Mouse (Mus musculus) midbrain, embryonic 15.5 days (tissue): ENCODE data around the gene Adk. TPM values are rescaled to one million over a fixed set of nuclear protein-coding genes. Genes with fewer than 3 reads are reported as not detected.

Source experiments
- ATAC-seq: fragments of 200-750 bp; cut with Nextera tagmentation; replicated peaks from 2 replicates; pipeline ENCODE4 v1.8.0; 2017; ENCODE audit warnings: moderate TSS enrichment
- H3K27ac ChIP-seq: fragments of 300-500 bp; sonication (generic); 2 replicates; pipeline ENCODE4 v1.5.1; 2015; ENCODE audit warnings: mild to moderate bottlenecking, inconsistent platforms
- H3K27me3 ChIP-seq: fragments of 300-500 bp; sonication (generic); replicated peaks from 2 replicates; pipeline ENCODE4 v1.6.1; 2015; ENCODE audit warnings: inconsistent platforms
- H3K36me3 ChIP-seq: fragments of 300-500 bp; sonication (generic); replicated peaks from 2 replicates; pipeline ENCODE4 v1.6.1; 2015; ENCODE audit warnings: inconsistent platforms
- H3K4me1 ChIP-seq: fragments of 300-500 bp; sonication (generic); 2 replicates; pipeline ENCODE4 v1.6.1; 2015; ENCODE audit warnings: inconsistent platforms
- H3K4me2 ChIP-seq: fragments of 300-500 bp; sonication (generic); 2 replicates; pipeline ENCODE4 v1.6.1; 2015; ENCODE audit warnings: inconsistent platforms, mild to moderate bottlenecking, moderate library complexity
- H3K4me3 ChIP-seq: fragments of 300-500 bp; sonication (generic); 2 replicates; pipeline ENCODE4 v1.5.1; 2015; ENCODE audit warnings: mild to moderate bottlenecking, inconsistent platforms
- H3K9ac ChIP-seq: fragments of 300-500 bp; sonication (generic); 2 replicates; pipeline ENCODE4 v1.6.1; 2015; ENCODE audit warnings: mild to moderate bottlenecking, inconsistent platforms
- H3K9me3 ChIP-seq: fragments of 300-500 bp; sonication (generic); 2 replicates; pipeline ENCODE4 v1.6.1; 2016; ENCODE audit warnings: inconsistent platforms
- WGBS: fragments of 180-500 bp; shearing (Covaris S2); methylation state at CpG from one replicate; pipeline ENCODE4 v1.1.7; 2015; ENCODE audit warnings: mixed read lengths; 5-methylcytosine and 5-hydroxymethylcytosine counted together
- polyA plus RNA-seq: library from polyadenylated mRNA; unstranded; fragments of >200 nt; fragmentation: Nextera tagmentation; extraction: Ambion mirVana; gene quantifications from 2 replicates; pipeline ENCODE4 v1.2.1, GENCODE M21; 2015

Gene Adk
- polyA plus RNA-seq, 1 experiment from 2014 or later, result 34.8 TPM

- no peaks in the 10 kb centered on the region for H3K36me3 ChIP-seq
- 70% methylated on average over 8 of the region's 8 CpGs for WGBS
- H3K9me3 ChIP-seq, result no peaks in the 10 kb centered on the region
- H3K4me2 ChIP-seq, result no peak overlapping the region
- no peak for ATAC-seq
- no peak overlapping the region for H3K9ac ChIP-seq
- no peaks in the 10 kb centered on the region for H3K27me3 ChIP-seq
- H3K27ac ChIP-seq, result no peak overlapping the region
- H3K4me1 ChIP-seq, result no peaks in the 10 kb centered on the region
- no peak overlapping the region for H3K4me3 ChIP-seq
Measured at GRCm38 (mm10) chr14:21143406-21144115, 91.2 kb downstream of the Adk start.

DNA sequence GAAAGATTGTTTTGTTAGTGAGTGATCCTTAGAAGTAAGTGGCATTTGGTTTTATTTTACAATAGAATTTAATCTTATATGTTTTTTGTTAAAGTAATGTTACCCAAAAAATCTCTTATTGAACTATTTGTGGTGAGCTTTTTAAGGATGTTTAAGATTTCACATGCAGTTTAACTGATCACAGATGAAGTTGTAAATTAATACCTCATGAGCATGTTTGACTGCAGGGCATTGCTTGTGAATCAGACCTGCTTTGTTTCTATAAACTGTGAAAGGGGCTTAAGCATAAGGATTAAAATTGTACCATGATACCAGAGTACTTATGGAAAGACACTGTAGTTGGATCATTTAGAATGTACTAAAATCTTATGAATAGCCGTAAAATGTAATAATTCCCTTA lies 94.8 kb downstream of the Adk start:
- Histone ChIP-seq H3K36me3 (no peaks in the 10 kb centered on the region), H3K9ac (no peak overlapping the region), H3K27ac (no peak overlapping the region), H3K9me3 (no peaks in the 10 kb centered on the region), H3K4me2 (no peak overlapping the region), H3K27me3 (no peaks in the 10 kb centered on the region), H3K4me1 (no peaks in the 10 kb centered on the region), H3K4me3 (no peak overlapping the region)
- WGBS, result 92% methylated on average over 1 of the region's 1 CpGs
- ATAC-seq, result no peak

DNA sequence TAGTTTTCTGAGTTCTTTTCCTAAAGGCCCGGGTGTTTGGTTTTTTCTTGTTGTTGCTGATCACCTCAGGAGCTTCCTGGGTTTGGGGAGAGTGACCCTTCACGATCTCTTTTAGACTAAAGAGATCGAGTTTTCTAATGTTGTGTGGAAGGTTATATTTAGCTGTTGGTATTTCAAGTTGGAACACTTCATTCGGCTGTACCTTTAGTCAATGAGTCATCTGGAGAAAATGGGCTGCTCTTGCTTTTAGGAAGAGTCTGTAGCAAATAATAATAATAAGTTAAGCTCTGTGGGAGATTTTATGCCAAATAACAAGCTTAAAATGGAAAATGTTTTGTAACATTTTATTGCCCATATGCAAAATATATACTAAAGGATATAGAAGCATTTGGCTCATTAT lies 97.9 kb downstream of the Adk start:
- ATAC-seq, result no peak
- no peak overlapping the region for H3K4me3 ChIP-seq
- H3K9me3 ChIP-seq, result no peaks in the 10 kb centered on the region
- H3K27me3 ChIP-seq, result no peaks in the 10 kb centered on the region
- H3K9ac ChIP-seq, result no peak overlapping the region
- no peaks in the 10 kb centered on the region for H3K36me3 ChIP-seq
- WGBS, result 86% methylated on average over 4 of the region's 4 CpGs
- no peak overlapping the region for H3K27ac ChIP-seq
- H3K4me2 ChIP-seq, result no peak overlapping the region
- no peaks in the 10 kb centered on the region for H3K4me1 ChIP-seq

DNA sequence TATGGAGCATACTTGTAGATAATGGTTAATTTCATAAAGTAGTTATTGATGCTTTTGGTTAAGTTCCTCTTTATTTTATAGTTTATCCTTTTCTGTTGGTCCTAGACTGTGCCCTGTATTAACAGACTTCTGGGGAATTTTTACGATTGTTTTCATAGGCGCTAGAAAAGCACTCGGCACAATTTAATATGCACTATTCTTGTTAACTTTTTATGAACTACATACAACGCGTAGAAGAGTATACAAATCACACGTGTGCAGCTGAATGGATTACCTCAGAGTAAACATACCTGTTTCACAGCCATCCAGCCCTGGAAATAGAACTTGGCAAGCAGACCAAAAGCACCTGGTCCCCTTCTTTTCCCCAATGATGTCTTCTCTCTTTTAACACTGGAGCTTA lies 99.7 kb downstream of the Adk start:
- H3K27ac ChIP-seq, result no peak overlapping the region
- H3K9me3 ChIP-seq, result no peaks in the 10 kb centered on the region
- ATAC-seq, result no peak
- H3K4me3 ChIP-seq, result no peak overlapping the region
- no peaks in the 10 kb centered on the region for H3K4me1 ChIP-seq
- H3K27me3 ChIP-seq, result no peaks in the 10 kb centered on the region
- H3K36me3 ChIP-seq, result no peaks in the 10 kb centered on the region
- WGBS, result 91% methylated on average over 6 of the region's 6 CpGs
- H3K9ac ChIP-seq, result no peak overlapping the region
- no peak overlapping the region for H3K4me2 ChIP-seq

- ATAC-seq, result no peak
- WGBS, result 50% methylated on average over 10 of the region's 10 CpGs
- Histone ChIP-seq H3K9ac (no peak overlapping the region), H3K9me3 (no peaks in the 10 kb centered on the region), H3K4me3 (no peak overlapping the region), H3K4me2 (no peak overlapping the region), H3K4me1 (no peaks in the 10 kb centered on the region), H3K27me3 (no peaks in the 10 kb centered on the region), H3K27ac (no peak overlapping the region), H3K36me3 (no peaks in the 10 kb centered on the region)
Measured at GRCm38 (mm10) chr14:21165706-21166105, 113.3 kb downstream of the Adk start.

- Histone ChIP-seq H3K27ac (no peak overlapping the region), H3K9me3 (no peaks in the 10 kb centered on the region), H3K4me3 (no peak overlapping the region), H3K27me3 (no peaks in the 10 kb centered on the region), H3K4me2 (no peak overlapping the region), H3K4me1 (no peaks in the 10 kb centered on the region), H3K36me3 (no peaks in the 10 kb centered on the region), H3K9ac (no peak overlapping the region)
- WGBS, result 81% methylated on average over 3 of the region's 3 CpGs
- no peak for ATAC-seq
Measured at GRCm38 (mm10) chr14:21166114-21166513, 113.7 kb downstream of the Adk start.

DNA sequence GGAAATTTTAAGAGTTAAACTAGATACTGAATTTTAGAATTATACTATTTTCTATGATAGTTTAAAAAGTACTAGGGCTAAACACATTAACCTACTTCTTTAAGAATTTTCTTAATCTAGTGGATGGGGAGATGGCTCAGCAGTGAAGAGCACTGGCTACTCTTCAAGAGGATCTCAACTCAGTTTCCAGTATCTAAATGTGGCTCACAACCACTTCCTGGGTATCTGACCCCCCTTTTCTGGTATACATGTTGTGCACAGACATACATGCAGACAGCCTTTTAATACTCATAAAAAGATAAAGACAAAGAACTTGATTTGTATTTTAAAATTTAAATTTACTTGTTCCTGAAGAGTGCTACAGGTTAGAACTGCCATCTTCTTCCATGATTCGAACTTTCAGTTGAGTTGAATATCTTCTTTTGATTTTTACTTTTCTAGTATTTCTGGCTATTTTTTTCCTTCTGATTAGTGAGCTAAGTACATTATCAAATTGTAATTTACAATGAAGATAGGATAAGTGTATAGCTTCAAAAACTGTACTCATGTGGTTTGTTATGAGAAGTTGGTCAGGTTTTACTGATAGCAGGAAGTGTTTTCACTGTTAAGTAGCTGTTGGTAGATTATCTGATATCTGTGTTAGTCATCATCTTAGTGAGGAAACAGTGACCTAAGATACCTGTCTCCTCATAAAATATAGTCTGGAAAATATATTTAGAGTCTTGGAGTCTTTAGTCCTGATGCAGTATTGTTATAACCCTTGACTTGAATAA lies 121.8 kb downstream of the Adk start:
- Histone ChIP-seq H3K27me3 (no peaks in the 10 kb centered on the region), H3K4me3 (no peak overlapping the region), H3K36me3 (no peaks in the 10 kb centered on the region), H3K9me3 (no peaks in the 10 kb centered on the region), H3K27ac (no peak overlapping the region), H3K4me1 (no peaks in the 10 kb centered on the region), H3K4me2 (no peak overlapping the region), H3K9ac (no peak overlapping the region)
- ATAC-seq, result no peak
- WGBS, result 97% methylated on average over 1 of the region's 1 CpGs

GRCm38 (mm10) chr14:21174804-21175203 lies 122.4 kb downstream of the Adk start:
- no peak for ATAC-seq
- H3K4me1 ChIP-seq, result no peaks in the 10 kb centered on the region
- no peaks in the 10 kb centered on the region for H3K9me3 ChIP-seq
- no peaks in the 10 kb centered on the region for H3K27me3 ChIP-seq
- WGBS, result 71% methylated on average over 2 of the region's 2 CpGs
- no peak overlapping the region for H3K9ac ChIP-seq
- no peaks in the 10 kb centered on the region for H3K36me3 ChIP-seq
- no peak overlapping the region for H3K4me2 ChIP-seq
- no peak overlapping the region for H3K27ac ChIP-seq
- H3K4me3 ChIP-seq, result no peak overlapping the region

- WGBS, result 82% methylated on average over 2 of the region's 2 CpGs
- Histone ChIP-seq H3K9me3 (no peaks in the 10 kb centered on the region), H3K9ac (no peak overlapping the region), H3K27ac (no peak overlapping the region), H3K4me3 (no peak overlapping the region), H3K4me1 (no peaks in the 10 kb centered on the region), H3K36me3 (no peaks in the 10 kb centered on the region), H3K27me3 (no peaks in the 10 kb centered on the region), H3K4me2 (no peak overlapping the region)
- no peak for ATAC-seq
Measured at GRCm38 (mm10) chr14:21177781-21178180, 125.4 kb downstream of the Adk start.

GRCm38 (mm10) chr14:21178356-21178755 lies 126.0 kb downstream of the Adk start:
- no peaks in the 10 kb centered on the region for H3K36me3 ChIP-seq
- no peak overlapping the region for H3K4me2 ChIP-seq
- no peak for ATAC-seq
- H3K4me1 ChIP-seq, result no peaks in the 10 kb centered on the region
- no peak overlapping the region for H3K4me3 ChIP-seq
- 87% methylated on average over 6 of the region's 6 CpGs for WGBS
- no peak overlapping the region for H3K9ac ChIP-seq
- no peaks in the 10 kb centered on the region for H3K9me3 ChIP-seq
- no peaks in the 10 kb centered on the region for H3K27me3 ChIP-seq
- H3K27ac ChIP-seq, result no peak overlapping the region

DNA sequence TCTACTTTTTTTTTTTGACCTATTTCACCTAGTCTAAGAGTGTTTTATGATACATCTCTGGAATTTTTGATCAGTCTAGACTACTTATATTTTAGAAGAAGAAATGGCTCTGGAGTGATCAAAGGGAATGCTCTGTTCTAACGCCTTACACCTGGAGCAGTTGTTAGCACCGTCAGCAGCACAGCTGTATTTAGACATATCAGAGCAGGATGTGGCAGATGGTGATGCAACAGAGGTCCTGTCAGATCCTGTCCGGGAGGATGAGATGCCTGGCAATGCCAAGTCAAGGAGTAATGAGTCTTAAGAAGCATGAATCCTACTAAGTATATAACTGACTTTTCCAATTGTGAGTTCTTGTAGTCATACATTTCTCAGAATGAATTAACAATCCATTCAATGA lies 128.7 kb downstream of the Adk start:
- H3K36me3 ChIP-seq, result no peaks in the 10 kb centered on the region
- 77% methylated on average over 3 of the region's 3 CpGs for WGBS
- no peak for ATAC-seq
- H3K9ac ChIP-seq, result no peak overlapping the region
- H3K27me3 ChIP-seq, result no peaks in the 10 kb centered on the region
- H3K4me3 ChIP-seq, result no peak overlapping the region
- no peak overlapping the region for H3K27ac ChIP-seq
- no peaks in the 10 kb centered on the region for H3K4me1 ChIP-seq
- no peak overlapping the region for H3K4me2 ChIP-seq
- no peaks in the 10 kb centered on the region for H3K9me3 ChIP-seq

DNA sequence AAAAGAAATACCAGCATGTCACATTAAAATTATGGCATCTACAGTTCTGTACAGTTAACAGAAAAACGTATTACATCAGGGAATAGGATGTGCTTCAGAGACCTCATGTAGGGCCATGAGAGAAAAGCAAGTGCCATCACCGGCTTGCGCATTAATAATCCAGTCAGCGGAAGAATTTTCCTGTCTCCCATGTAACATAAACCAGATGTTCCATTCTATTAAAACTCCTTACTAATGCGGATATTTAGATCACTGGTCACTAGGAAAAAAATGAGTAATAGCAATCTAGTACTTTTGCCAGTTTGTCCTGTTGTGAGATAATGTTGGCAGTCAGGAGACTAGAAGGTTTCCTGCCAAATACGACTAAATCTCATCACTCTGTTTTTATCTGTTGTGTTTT lies 139.6 kb downstream of the Adk start:
- Histone ChIP-seq H3K27me3 (no peaks in the 10 kb centered on the region), H3K9me3 (no peaks in the 10 kb centered on the region), H3K4me2 (no peak overlapping the region), H3K27ac (no peak overlapping the region), H3K9ac (no peak overlapping the region), H3K36me3 (no peaks in the 10 kb centered on the region), H3K4me3 (no peak overlapping the region), H3K4me1 (no peaks in the 10 kb centered on the region)
- no peak for ATAC-seq
- 88% methylated on average over 6 of the region's 6 CpGs for WGBS

- Histone ChIP-seq H3K9ac (no peak overlapping the region), H3K4me2 (no peak overlapping the region), H3K36me3 (no peaks in the 10 kb centered on the region), H3K27me3 (no peaks in the 10 kb centered on the region), H3K4me1 (no peaks in the 10 kb centered on the region), H3K9me3 (no peaks in the 10 kb centered on the region), H3K4me3 (no peak overlapping the region), H3K27ac (no peak overlapping the region)
- WGBS, result 85% methylated on average over 3 of the region's 3 CpGs
- no peak for ATAC-seq
Measured at GRCm38 (mm10) chr14:21192749-21193148, 140.4 kb downstream of the Adk start.
